Mouse (Mus musculus): Measurements from ENCODE around the gene Atp7a.

DNA sequence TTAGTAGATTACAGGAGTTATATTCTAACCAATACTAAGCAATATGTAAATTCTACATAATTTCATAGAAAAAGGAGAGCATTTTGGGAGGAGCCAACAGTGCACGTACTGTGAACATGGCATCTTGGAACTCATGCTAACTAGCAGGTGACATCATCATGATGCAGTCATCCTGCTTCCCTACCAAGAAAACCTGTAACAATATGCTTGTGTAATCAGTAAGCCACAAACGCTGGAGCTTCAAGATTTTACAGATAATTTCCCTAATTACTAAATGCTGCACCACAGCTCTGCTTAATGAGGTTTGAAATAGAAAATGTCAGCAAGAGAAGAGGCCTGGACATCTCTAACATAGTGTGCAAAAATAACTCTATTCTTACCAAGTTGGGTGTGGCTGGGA is 8.7 kb downstream of the Atp7a start:
- no peak for TF ChIP-seq CTCF (IDR thresholded peaks at IDR 0.05; ENCODE audit: borderline replicate concordance, extremely low read depth, insufficient read depth, insufficient read length)
- no peak for TF ChIP-seq POLR2A (IDR thresholded peaks at IDR 0.05; ENCODE audit: borderline replicate concordance, extremely low read depth, insufficient read depth, insufficient read length, poor library complexity, severe bottlenecking)
